Mouse (Mus musculus) G1E (cell line): ENCODE data around the gene Bloc1s5. TPM values are rescaled to one million over a fixed set of nuclear protein-coding genes. Genes with fewer than 3 reads are reported as not detected.

ENCODE experiments used
- ATAC-seq: 2 replicates; pipeline ENCODE4 v1.8.0; 2016; ENCODE audit warnings: mild to moderate bottlenecking; ENCODE audit not compliant: insufficient number of reproducible peaks, poor library complexity, low FRiP score, severe bottlenecking; ENCODE audit errors: extremely low read depth
- DNase-seq: peaks from one replicate; pipeline ENCODE4 v3.0.0; 2012; ENCODE audit warnings: low spot score
- H3K27me3 ChIP-seq: 2 replicates; pipeline ENCODE4 v1.6.1; 2012; ENCODE audit warnings: mild to moderate bottlenecking, low read length, inconsistent platforms; ENCODE audit not compliant: insufficient read depth
- H3K36me3 ChIP-seq: replicated peaks from 2 replicates; pipeline ENCODE3; 2012; ENCODE audit warnings: mild to moderate bottlenecking, inconsistent platforms
- H3K4me1 ChIP-seq: 2 replicates; pipeline ENCODE4 v1.6.1; 2012; ENCODE audit warnings: low read depth, low read length, inconsistent platforms, mixed read lengths; ENCODE audit not compliant: insufficient read depth
- H3K4me3 ChIP-seq: 2 replicates; pipeline ENCODE4 v1.5.1; 2012; ENCODE audit warnings: low read depth, mild to moderate bottlenecking, inconsistent platforms, low read length, moderate library complexity, mixed read lengths
- H3K9me3 ChIP-seq: replicated peaks from 2 replicates; pipeline ENCODE4 v1.6.1; 2012; ENCODE audit warnings: inconsistent platforms
- CTCF ChIP-seq: IDR thresholded peaks from 2 replicates; pipeline ENCODE4 v1.5.1; 2012; ENCODE audit warnings: low read depth, low read length, inconsistent platforms, mixed read lengths
- GATA1 ChIP-seq: IDR thresholded peaks from 2 replicates; pipeline ENCODE4 v1.6.1; 2012; ENCODE audit warnings: borderline replicate concordance, low read length, inconsistent platforms, mixed read lengths
- GATA2 ChIP-seq: IDR thresholded peaks from 2 replicates; pipeline ENCODE4 v1.6.1; 2012; ENCODE audit warnings: low read depth, low read length, inconsistent platforms, borderline replicate concordance
- POLR2AphosphoS5 ChIP-seq: IDR thresholded peaks from 2 replicates; pipeline ENCODE4 v1.6.1; 2012; ENCODE audit warnings: low read depth, low read length, inconsistent platforms; ENCODE audit not compliant: insufficient replicate concordance
- TAL1 ChIP-seq: conservative IDR thresholded peaks from 2 replicates; pipeline ENCODE4 v1.6.1; 2012; ENCODE audit warnings: low read depth, low read length, inconsistent platforms, mixed read lengths
- polyA plus RNA-seq: library from polyadenylated mRNA; stranded (reverse); fragments of >175 nt; gene quantifications from 2 replicates; pipeline ENCODE4 v1.2.3, GENCODE M21; 2012
- total RNA-seq, 2 experiments: library from RNA; stranded (forward) in 1 of 2; stranded (reverse) in 1 of 2; fragments of 200-1000 nt in 1 of 2; fragments of >200 nt in 1 of 2; fragmentation: Nextera tagmentation in 1 of 2; gene quantifications; 2 replicates each; pipeline ENCODE4 v1.2.3; 2014 to 2017

The Bloc1s5 gene
- total and polyA plus RNA-seq, 3 experiments, result 8.2 to 35.2 (median 17.2) TPM

GRCm38 (mm10) chr13:38597076-38597475 lies 37.8 kb downstream of the Bloc1s5 start:
- no peak for ATAC-seq

GRCm38 (mm10) chr13:38596461-38596860 lies 38.4 kb downstream of the Bloc1s5 start:
- Histone ChIP-seq H3K4me1 (no peaks in the 10 kb centered on the region), H3K36me3 (peaks cover 26% of the 10 kb centered on the region), H3K4me3 (no peak overlapping the region), H3K27me3 (no peaks in the 10 kb centered on the region), H3K9me3 (no peaks in the 10 kb centered on the region)
- DNase-seq, result no peak
- no peak for ATAC-seq
- TF ChIP-seq POLR2AphosphoS5 (no peak), GATA2 (no peak), CTCF (no peak), TAL1 (no peak), GATA1 (no peak)

More at GRCm38 (mm10) chr13:38597076-38597475, 37.8 kb downstream of the Bloc1s5 start:
- peaks cover 30% of the 10 kb centered on the region for H3K36me3 ChIP-seq
- H3K4me3 ChIP-seq, result no peak overlapping the region
- no peaks in the 10 kb centered on the region for H3K27me3 ChIP-seq
- H3K4me1 ChIP-seq, result no peaks in the 10 kb centered on the region
- H3K9me3 ChIP-seq, result no peaks in the 10 kb centered on the region
- no peak for DNase-seq
- TF ChIP-seq GATA2, result no peak
- TF ChIP-seq TAL1, result no peak
- TF ChIP-seq CTCF, result no peak
- TF ChIP-seq POLR2AphosphoS5, result no peak
- TF ChIP-seq GATA1, result no peak

GRCm38 (mm10) chr13:38593114-38593513 lies 41.8 kb downstream of the Bloc1s5 start:
- Histone ChIP-seq H3K27me3 (no peaks in the 10 kb centered on the region), H3K36me3 (no peaks in the 10 kb centered on the region), H3K4me3 (no peak overlapping the region), H3K4me1 (no peaks in the 10 kb centered on the region), H3K9me3 (no peaks in the 10 kb centered on the region)
- ATAC-seq (no peak), DNase-seq (no peak)
- TF ChIP-seq TAL1, result no peak

- no peaks in the 10 kb centered on the region for H3K36me3 ChIP-seq
- ATAC-seq, result no peak
- H3K4me3 ChIP-seq, result no peak overlapping the region
- no peaks in the 10 kb centered on the region for H3K9me3 ChIP-seq
- DNase-seq, result no peak
- peaks cover 6% of the 10 kb centered on the region; the same call in 1 of the 2 replicates for H3K27me3 ChIP-seq
- no peak for TF ChIP-seq TAL1
- no peak for TF ChIP-seq CTCF
- no peak for TF ChIP-seq POLR2AphosphoS5
- TF ChIP-seq GATA2, result no peak
- no peak for TF ChIP-seq GATA1
- peaks cover 9% of the 10 kb centered on the region; the same call in 1 of the 2 replicates for H3K4me1 ChIP-seq
Observed at GRCm38 (mm10) chr13:38587350-38587749, 47.6 kb downstream of the Bloc1s5 start.

DNA sequence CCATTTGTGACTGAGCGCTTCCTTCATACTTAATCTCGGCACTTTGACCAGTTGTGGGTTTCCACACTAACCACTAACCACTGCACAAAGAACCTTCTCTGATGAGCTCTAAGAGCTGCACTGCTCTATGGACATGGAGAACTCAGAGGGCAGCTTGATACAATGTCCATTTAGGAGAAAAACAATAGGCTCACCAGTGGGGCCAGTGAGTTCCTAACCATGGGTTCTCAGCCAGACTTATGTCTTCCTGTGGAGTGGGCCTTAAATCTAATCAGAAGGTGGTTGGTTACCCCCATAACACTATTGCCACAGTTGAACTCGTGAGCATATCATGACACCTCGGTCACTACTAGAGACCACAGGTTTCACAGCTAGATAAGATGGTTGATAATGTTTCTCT lies 48.5 kb downstream of the Bloc1s5 start:
- H3K4me1 ChIP-seq, result peaks cover 9% of the 10 kb centered on the region; the same call in 1 of the 2 replicates
- DNase-seq (no peak), ATAC-seq (no peak)
- H3K27me3 ChIP-seq, result peaks cover 6% of the 10 kb centered on the region; the same call in 1 of the 2 replicates
- H3K9me3 ChIP-seq, result no peaks in the 10 kb centered on the region
- no peaks in the 10 kb centered on the region for H3K36me3 ChIP-seq
- no peak overlapping the region for H3K4me3 ChIP-seq
- TF ChIP-seq TAL1 (no peak), CTCF (no peak), POLR2AphosphoS5 (no peak), GATA1 (no peak)

DNA sequence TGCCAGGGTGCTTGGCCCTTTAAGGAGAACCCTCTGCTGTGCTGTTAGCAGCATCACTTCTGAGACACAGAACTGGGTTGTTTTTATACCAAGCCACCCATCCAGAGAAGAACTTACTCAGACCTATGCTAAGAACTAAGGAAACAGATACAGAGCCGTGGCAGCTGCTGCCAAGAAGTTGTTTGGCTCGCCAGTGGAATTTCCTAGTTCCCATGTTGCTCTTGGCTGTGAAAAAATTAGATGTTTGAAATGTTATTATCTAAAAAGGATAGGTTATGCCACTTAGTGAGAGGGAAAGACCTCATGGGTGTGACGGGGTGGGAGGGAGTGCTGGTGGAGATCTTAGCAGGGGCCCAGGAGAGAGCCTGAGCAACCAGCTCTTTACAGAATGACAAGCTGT lies 52.1 kb downstream of the Bloc1s5 start:
- no peaks in the 10 kb centered on the region for H3K9me3 ChIP-seq
- H3K27me3 ChIP-seq, result peaks cover 6% of the 10 kb centered on the region; the same call in 1 of the 2 replicates
- no peak for ATAC-seq
- no peak for DNase-seq
- TF ChIP-seq GATA1 (no peak), TAL1 (no peak), CTCF (no peak), GATA2 (no peak), POLR2AphosphoS5 (no peak)
- H3K36me3 ChIP-seq, result no peaks in the 10 kb centered on the region
- no peak overlapping the region for H3K4me3 ChIP-seq
- H3K4me1 ChIP-seq, result peaks cover 10% of the 10 kb centered on the region; the same call in 1 of the 2 replicates
